Mouse (Mus musculus) C2C12 (cell line): ENCODE data around the gene Hfe2.
"Not testable (repeated sequence)": the region's sequence is repeated elsewhere in the genome, so short reads cannot be mapped to it uniquely, and the experiment has no call there.

Source experiments
- CTCF ChIP-seq: IDR thresholded peaks from one replicate; pipeline ENCODE4 v1.5.1; 2011; ENCODE audit not compliant: control insufficient read depth, insufficient read depth, insufficient read length
- FOSL1 ChIP-seq: IDR thresholded peaks from one replicate; pipeline ENCODE4 v1.8.0; 2011; ENCODE audit warnings: mild to moderate bottlenecking, low read length; ENCODE audit not compliant: poor library complexity, insufficient read depth, severe bottlenecking

GRCm38 (mm10) chr3:96488907-96489629 lies 35.9 kb upstream of the Hfe2 start:
- not testable (repeated sequence) for TF ChIP-seq CTCF, FOSL1
